Mouse (Mus musculus) thymus, adult 2 months (tissue): ENCODE data around the gene Slc17a6.

ENCODE experiments used
- CTCF ChIP-seq: fragments of 200-500 bp; IDR thresholded peaks from 2 replicates; pipeline ENCODE4 v1.5.1; 2012; ENCODE audit warnings: mild to moderate bottlenecking, control low read depth, low read length, moderate library complexity, borderline replicate concordance; ENCODE audit not compliant: control insufficient read depth, poor library complexity, insufficient read depth; ENCODE audit errors: extremely low read depth
- POLR2A ChIP-seq: fragments of 200-500 bp; IDR thresholded peaks from 2 replicates; pipeline ENCODE4 v1.6.1; 2012; ENCODE audit warnings: mild to moderate bottlenecking, low read length, control low read depth, moderate library complexity; ENCODE audit not compliant: control insufficient read depth, poor library complexity, insufficient read depth; ENCODE audit errors: extremely low read depth

GRCm38 (mm10) chr7:51619977-51620376 is 1.8 kb upstream of the Slc17a6 start:
- TF ChIP-seq POLR2A: no peak
- no peak for TF ChIP-seq CTCF
